Mouse (Mus musculus) kidney, adult 8-10 months (tissue): ENCODE measurements around the gene Slc1a3.

Experiments used
- DNase-seq, 2 experiments: peaks; one replicate each; pipeline ENCODE4 v3.0.0; 2022

Slc1a3 gene

GRCm38 (mm10) chr15:8601312-8602146 lies 109.0 kb downstream of the Slc1a3 start:
- no peak for DNase-seq

DNA sequence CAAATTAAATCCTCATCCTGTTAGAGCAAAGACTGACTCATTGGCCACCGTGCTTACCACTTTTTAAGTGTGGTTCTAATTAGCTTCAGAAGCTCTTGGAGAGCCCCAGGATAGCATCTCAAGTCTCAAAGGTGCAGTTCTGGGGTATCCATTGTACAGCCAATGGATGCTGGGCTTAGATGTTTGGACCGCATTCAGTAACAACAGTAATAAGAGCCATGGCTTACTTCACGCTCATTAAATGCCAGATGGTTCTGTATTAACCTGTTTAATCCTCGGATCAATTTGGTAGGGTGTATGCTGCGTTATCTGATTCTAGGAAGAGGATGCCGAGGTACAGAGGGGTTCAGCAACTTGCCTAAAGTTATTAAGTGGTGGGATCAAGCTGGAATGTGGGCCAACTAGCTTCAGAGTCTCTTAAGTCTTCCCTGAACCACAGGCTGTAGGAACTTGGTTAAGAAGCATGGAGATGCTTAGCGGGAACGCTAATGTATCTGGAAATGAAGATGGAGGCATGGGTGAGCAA lies 114.1 kb downstream of the Slc1a3 start:
- DNase-seq: no peak

DNA sequence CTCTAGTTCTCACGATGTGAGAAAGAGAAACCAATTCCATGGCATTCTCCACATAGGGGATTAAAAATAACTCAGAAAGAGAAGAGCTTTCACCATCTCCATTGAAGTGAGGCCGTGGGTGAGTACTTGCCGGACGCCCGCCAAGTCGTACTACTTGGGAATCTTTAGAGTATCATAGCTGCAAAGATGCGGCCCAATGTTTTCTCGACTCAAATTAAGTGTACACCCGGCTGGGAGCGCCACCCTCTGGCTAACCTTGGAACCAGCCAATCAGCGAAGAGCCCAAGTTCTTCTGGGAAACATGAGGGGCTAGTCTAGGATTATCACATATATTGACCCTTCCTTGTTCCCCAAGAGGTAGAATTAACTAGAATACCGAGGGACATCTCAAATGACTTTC lies 115.3 kb downstream of the Slc1a3 start:
- no peak for DNase-seq

DNA sequence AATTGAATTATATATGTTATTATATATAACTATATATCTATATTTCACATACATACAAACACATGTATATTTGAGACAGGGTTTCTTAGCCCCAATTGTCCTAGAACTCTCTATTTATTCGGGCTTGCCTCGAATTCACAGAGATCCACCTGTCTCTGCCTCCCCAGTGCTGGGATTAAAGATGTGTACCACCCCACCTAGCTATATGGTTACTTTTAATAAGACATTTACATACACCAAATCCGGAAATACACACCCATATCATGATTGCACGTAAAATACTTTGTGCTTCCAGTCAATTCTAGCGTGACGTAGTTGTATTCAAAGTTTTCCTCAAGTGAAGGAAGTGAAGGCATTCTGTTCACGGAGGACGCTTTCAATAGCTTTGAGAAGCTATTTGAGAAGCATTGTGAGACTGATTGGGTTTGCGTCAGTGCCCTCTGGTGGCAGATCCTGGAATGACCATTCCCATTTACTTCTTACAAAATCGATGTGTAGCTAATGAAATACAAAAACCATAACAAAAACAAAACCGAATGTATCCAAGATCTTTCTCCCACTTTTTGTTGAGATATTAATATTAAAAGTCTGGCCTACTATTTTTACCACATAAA lies 121.0 kb downstream of the Slc1a3 start:
- DNase-seq: peak; percentile 38 to 82

DNA sequence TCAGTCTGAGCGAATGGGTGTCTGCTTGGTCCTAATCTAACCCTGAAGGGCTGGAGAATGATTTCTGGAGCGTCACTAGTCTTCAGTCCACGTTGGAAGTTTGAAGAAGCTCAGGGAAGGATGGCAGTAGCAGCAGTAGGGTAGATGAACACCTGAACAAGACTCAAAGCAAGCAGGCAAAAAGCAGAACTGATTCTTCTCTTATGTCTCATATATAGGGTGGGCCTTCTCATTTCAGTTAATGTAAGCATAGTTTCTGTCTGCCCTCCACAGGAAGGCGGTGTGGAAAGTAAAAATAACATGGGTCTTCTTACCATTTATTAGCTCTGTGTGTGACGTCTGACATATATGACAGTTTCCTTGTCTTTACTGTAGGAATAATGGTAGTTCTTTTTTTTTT lies 122.5 kb downstream of the Slc1a3 start:
- DNase-seq: no peak

- no peak for DNase-seq
Measured at GRCm38 (mm10) chr15:8586822-8587281, 123.7 kb downstream of the Slc1a3 start.
